Mouse (Mus musculus): Measurements from ENCODE around the gene Adgrv1. TPM values are rescaled to one million over a fixed set of nuclear protein-coding genes. Genes with fewer than 3 reads are reported as not detected.

Adgrv1 gene
- polyA plus RNA-seq, 1 experiment from 2014 or later, result 1.5 TPM

Small RNA genes within 50 kb of the gene (microRNA-seq; reads per million reads assigned to microRNA genes)
- gene Gm25241, result not detected

Other genes starting within 250 kb of the Adgrv1 start
- 25.4 and 28.2 TPM in 2 replicates for gene Lysmd3, start 24.5 kb upstream of the Adgrv1 start, polyA plus RNA-seq (2016; fragmentation: Nextera tagmentation; extraction: Ambion mirVana)
- 19.7 and 20.7 TPM in 2 replicates for gene Polr3g, start 77.9 kb upstream of the Adgrv1 start, polyA plus RNA-seq (2016; fragmentation: Nextera tagmentation; extraction: Ambion mirVana)
- gene Mblac2, start 78.2 kb upstream of the Adgrv1 start, polyA plus RNA-seq (2016; fragmentation: Nextera tagmentation; extraction: Ambion mirVana), result 4.8 and 5.0 TPM in 2 replicates
- 231 TPM in 2 replicates for gene Cetn3, start 149.9 kb upstream of the Adgrv1 start, polyA plus RNA-seq (2016; fragmentation: Nextera tagmentation; extraction: Ambion mirVana)